Mouse (Mus musculus) T-cell, adult 2 months (primary cell): Measurements from ENCODE around the gene Zfp462.

Experiments
- DNase-seq: peaks from one replicate; pipeline ENCODE4 v3.0.0; 2022; ENCODE audit warnings: low spot score

Gene Zfp462

GRCm38 (mm10) chr4:54996064-54996463 lies 51.2 kb downstream of the Zfp462 start:
- no peak for DNase-seq

- DNase-seq, result no peak
Observed at GRCm38 (mm10) chr4:54998146-54998841, 53.4 kb downstream of the Zfp462 start.

GRCm38 (mm10) chr4:54999556-54999955 lies 54.7 kb downstream of the Zfp462 start:
- DNase-seq, result no peak

GRCm38 (mm10) chr4:55001386-55001785 lies 56.5 kb downstream of the Zfp462 start:
- no peak for DNase-seq

- no peak for DNase-seq
Observed at GRCm38 (mm10) chr4:55003128-55003527, 58.3 kb downstream of the Zfp462 start.

- no peak for DNase-seq
Observed at GRCm38 (mm10) chr4:55005066-55005465, 60.2 kb downstream of the Zfp462 start.

GRCm38 (mm10) chr4:55005521-55005969 lies 60.7 kb downstream of the Zfp462 start:
- no peak for DNase-seq

GRCm38 (mm10) chr4:55006024-55006423 lies 61.2 kb downstream of the Zfp462 start:
- no peak for DNase-seq

- no peak for DNase-seq
Observed at GRCm38 (mm10) chr4:55008616-55009015, 63.8 kb downstream of the Zfp462 start.

- no peak for DNase-seq
Observed at GRCm38 (mm10) chr4:55011391-55011790, 66.5 kb downstream of the Zfp462 start.

GRCm38 (mm10) chr4:55013563-55014248 lies 68.9 kb downstream of the Zfp462 start:
- no peak for DNase-seq

- no peak for DNase-seq
Observed at GRCm38 (mm10) chr4:55014731-55015463, 70.0 kb downstream of the Zfp462 start.

- DNase-seq, result no peak
Observed at GRCm38 (mm10) chr4:55015517-55015916, 70.7 kb downstream of the Zfp462 start.

- DNase-seq, result no peak
Observed at GRCm38 (mm10) chr4:55026109-55026646, 81.3 kb downstream of the Zfp462 start.

GRCm38 (mm10) chr4:55030401-55030800 lies 85.6 kb downstream of the Zfp462 start:
- DNase-seq, result no peak

GRCm38 (mm10) chr4:55032317-55032930 lies 87.6 kb downstream of the Zfp462 start:
- DNase-seq, result no peak

GRCm38 (mm10) chr4:55033452-55033851 lies 88.6 kb downstream of the Zfp462 start:
- DNase-seq, result no peak

- DNase-seq, result no peak
Observed at GRCm38 (mm10) chr4:55038139-55038538, 93.3 kb downstream of the Zfp462 start.

GRCm38 (mm10) chr4:55040258-55040964 lies 95.6 kb downstream of the Zfp462 start:
- DNase-seq, result no peak

GRCm38 (mm10) chr4:55041106-55041730 lies 96.4 kb downstream of the Zfp462 start:
- DNase-seq, result no peak

GRCm38 (mm10) chr4:55042573-55042972 lies 97.7 kb downstream of the Zfp462 start:
- DNase-seq, result no peak
